ENCODE assay signal across 9 mouse cellular contexts in the genomic region with DNA sequence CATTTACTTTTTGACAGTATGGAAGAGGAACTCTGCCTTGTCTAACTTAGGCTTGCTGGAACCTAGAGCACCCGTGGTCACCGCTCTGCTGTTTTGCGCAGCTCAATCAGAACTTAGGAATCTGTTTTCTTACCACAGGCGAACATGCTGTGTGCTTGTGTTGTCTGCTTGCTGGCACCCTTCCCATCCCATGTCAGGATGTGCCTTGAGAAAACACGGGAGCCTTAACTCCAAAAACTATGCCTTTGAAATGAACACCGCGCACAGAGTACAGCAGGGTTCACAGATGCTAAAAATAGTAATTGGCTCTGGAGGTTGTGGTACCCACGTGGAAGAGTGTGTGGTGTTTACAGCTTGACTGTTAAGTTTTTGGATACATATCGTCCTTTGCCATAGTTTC. TPM values are rescaled to one million over a fixed set of nuclear protein-coding genes. Genes with fewer than 3 reads are reported as not detected.
DNase-seq lines count a peak whose midpoint lies in the region; ATAC-seq lines count a peak whose summit lies in the region.
"Had no signal": no experiment of that assay in that cellular context is flagged by ENCODE, and none has a peak within 500 bp of the region (broad histone marks: within the 10 kb centered on the region; RNA-seq: fewer than 3 reads in every experiment).

No protein-coding gene starts in this region.

- H3K4me3 ChIP-seq in limb, embryonic 13.5 days = no peak overlapping the region
- no peak overlapping the region for H3K4me3 ChIP-seq in limb, embryonic 10.5 days
- H3K4me3 ChIP-seq in embryonic facial prominence, embryonic 15.5 days (replicated peaks) = no peak overlapping the region
- H3K4me3 ChIP-seq: forebrain, embryonic 15.5 days had no signal

- peaks cover 9% of the 10 kb centered on the region; the same call in 1 of the 2 replicates for H3K4me1 ChIP-seq in limb, embryonic 13.5 days
- no peaks in the 10 kb centered on the region for H3K4me1 ChIP-seq in limb, embryonic 10.5 days
- H3K4me1 ChIP-seq in embryonic facial prominence, embryonic 15.5 days = peaks cover 18% of the 10 kb centered on the region
- H3K4me1 ChIP-seq: forebrain, embryonic 15.5 days had no signal

- H3K27me3 ChIP-seq in limb, embryonic 13.5 days = no peaks in the 10 kb centered on the region
- H3K27me3 ChIP-seq in limb, embryonic 10.5 days (ENCODE audit: low read depth, poor library complexity, severe bottlenecking) = no peaks in the 10 kb centered on the region
- no peaks in the 10 kb centered on the region for H3K27me3 ChIP-seq in embryonic facial prominence, embryonic 15.5 days
- H3K27me3 ChIP-seq: forebrain, embryonic 15.5 days had no signal

- H3K4me2 ChIP-seq in limb, embryonic 13.5 days (replicated peaks) = no peak overlapping the region
- no peak overlapping the region for H3K4me2 ChIP-seq in embryonic facial prominence, embryonic 15.5 days (replicated peaks)
- H3K4me2 ChIP-seq: forebrain, embryonic 15.5 days had no signal

- no peak overlapping the region for H3K9ac ChIP-seq in limb, embryonic 13.5 days
- no peak overlapping the region for H3K9ac ChIP-seq in embryonic facial prominence, embryonic 15.5 days
- H3K9ac ChIP-seq: forebrain, embryonic 15.5 days had no signal

- no peaks in the 10 kb centered on the region for H3K9me3 ChIP-seq in limb, embryonic 13.5 days
- H3K9me3 ChIP-seq in limb, embryonic 10.5 days (replicated peaks) = no peaks in the 10 kb centered on the region
- no peaks in the 10 kb centered on the region for H3K9me3 ChIP-seq in embryonic facial prominence, embryonic 15.5 days (replicated peaks)
- H3K9me3 ChIP-seq: forebrain, embryonic 15.5 days had no signal

- H3K36me3 ChIP-seq in limb, embryonic 13.5 days = peaks cover 5% of the 10 kb centered on the region
- H3K36me3 ChIP-seq in limb, embryonic 10.5 days = no peaks in the 10 kb centered on the region
- no peaks in the 10 kb centered on the region for H3K36me3 ChIP-seq in embryonic facial prominence, embryonic 15.5 days
- H3K36me3 ChIP-seq: forebrain, embryonic 15.5 days had no signal

- peak; percentile 51; the same call in 1 of the 2 replicates for ATAC-seq in limb, embryonic 13.5 days (ENCODE audit: low FRiP score, low read depth)
- ATAC-seq in embryonic facial prominence, embryonic 15.5 days (ENCODE audit: insufficient number of reproducible peaks, low FRiP score, low TSS enrichment, low read depth) = peak; percentile 78; the same call in 1 of the 2 replicates
- ATAC-seq: forebrain, embryonic 15.5 days; intestine, embryonic 16.5 days had no signal

- no peak for DNase-seq in limb, embryonic 10.5 days (ENCODE audit: low spot score)
- peak; percentile 30 for DNase-seq in heart, adult 8-10 months (ENCODE audit: low spot score)
- peak; percentile 21 for DNase-seq in lung, postnatal 36 days
- no peak for DNase-seq in testis, postnatal 14 days (ENCODE audit: low spot score)
- DNase-seq in layer of hippocampus, adult 11-12 months (ENCODE audit: low spot score) = no peak

- WGBS in limb, embryonic 13.5 days = 48% methylated on average over 9 of the region's 9 CpGs
- 90% methylated on average over 9 of the region's 9 CpGs for WGBS in limb, embryonic 10.5 days
- WGBS in embryonic facial prominence, embryonic 15.5 days = 28% methylated on average over 9 of the region's 9 CpGs

- no peak overlapping the region for H3K27ac ChIP-seq in limb, embryonic 13.5 days
- H3K27ac ChIP-seq in limb, embryonic 10.5 days = no peak overlapping the region
- H3K27ac ChIP-seq in embryonic facial prominence, embryonic 15.5 days (replicated peaks) = peak overlapping the region; percentile 48; the same call in 1 of the 2 replicates
- H3K27ac ChIP-seq: forebrain, embryonic 15.5 days had no signal

RNA-seq across cellular contexts. Expression of a gene that starts 30.4 kb away (rescaled TPM):
- polyA plus RNA-seq in limb, embryonic 13.5 days (2015; fragmentation: Nextera tagmentation; extraction: Ambion mirVana) = 27.8 and 30.1 TPM in 2 replicates
- polyA plus RNA-seq in limb, embryonic 10.5 days (2016; fragmentation: Nextera tagmentation; extraction: Ambion mirVana) = 23.9 and 25.7 TPM in 2 replicates
- polyA plus RNA-seq in embryonic facial prominence, embryonic 15.5 days (2015; fragmentation: Nextera tagmentation; extraction: Ambion mirVana) = 31.0 and 31.2 TPM in 2 replicates
- 10 to 100 TPM; 24.7 to 33.1 (median 28.4) TPM for total RNA-seq in heart, adult 8-10 months (2022)

Comparison
In these comparisons a context has a peak if more than half of its experiments do, and no peak if none do; other contexts are left out.
1. DNase-seq: peak in heart, adult 8-10 months (single experiment) and lung, postnatal 36 days (single experiment); none in limb, embryonic 10.5 days (single experiment), testis, postnatal 14 days (single experiment) and layer of hippocampus, adult 11-12 months (single experiment).